Mouse (Mus musculus): ENCODE data around the gene Stn1.
A peak's percentile ranks its signal among the peaks of the same experiment; 100 is the strongest.

The Stn1 gene

GRCm38 (mm10) chr19:47545055-47545454 is 7.7 kb upstream of the Stn1 start:
- no peak for DNase-seq (ENCODE audit: low read depth, low spot score)

GRCm38 (mm10) chr19:47542441-47542840 is 5.1 kb upstream of the Stn1 start:
- DNase-seq (ENCODE audit: low read depth, low spot score) = no peak

- DNase-seq (ENCODE audit: low read depth, low spot score) = no peak
These were observed 1.5 kb upstream of the Stn1 start for GRCm38 (mm10) chr19:47538801-47539200.

DNA sequence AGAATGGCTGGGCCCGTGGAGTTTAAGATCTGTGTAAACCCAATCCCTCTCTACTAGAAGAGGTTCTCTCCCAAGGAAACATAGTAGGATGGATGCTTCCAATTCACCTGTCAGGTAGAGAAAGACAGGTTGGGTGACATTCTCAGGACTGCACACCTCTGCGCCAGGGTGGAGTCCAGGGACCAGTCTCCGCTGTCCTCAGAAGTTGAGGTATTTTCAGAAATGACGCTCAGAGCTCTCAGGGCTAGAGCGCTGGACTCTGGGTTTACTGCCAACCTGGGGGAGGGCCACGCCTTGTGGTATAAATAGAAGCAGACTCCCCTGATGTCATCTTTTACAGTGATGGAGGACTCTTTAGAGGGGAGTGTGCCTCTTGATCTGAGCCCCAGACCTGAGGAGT is 572 bp upstream of the Stn1 start:
- DNase-seq (ENCODE audit: low read depth, low spot score) = no peak

GRCm38 (mm10) chr19:47536521-47537299 is 597 bp downstream of the Stn1 start:
- DNase-seq (ENCODE audit: low read depth, low spot score) = peak; percentile 94

- DNase-seq (ENCODE audit: low read depth, low spot score) = no peak
These were observed 3.2 kb downstream of the Stn1 start for GRCm38 (mm10) chr19:47534131-47534530.

GRCm38 (mm10) chr19:47532449-47532848 is 4.9 kb downstream of the Stn1 start:
- DNase-seq (ENCODE audit: low read depth, low spot score) = no peak

- DNase-seq (ENCODE audit: low read depth, low spot score) = no peak
These were observed 6.0 kb downstream of the Stn1 start for GRCm38 (mm10) chr19:47531309-47531708.

DNA sequence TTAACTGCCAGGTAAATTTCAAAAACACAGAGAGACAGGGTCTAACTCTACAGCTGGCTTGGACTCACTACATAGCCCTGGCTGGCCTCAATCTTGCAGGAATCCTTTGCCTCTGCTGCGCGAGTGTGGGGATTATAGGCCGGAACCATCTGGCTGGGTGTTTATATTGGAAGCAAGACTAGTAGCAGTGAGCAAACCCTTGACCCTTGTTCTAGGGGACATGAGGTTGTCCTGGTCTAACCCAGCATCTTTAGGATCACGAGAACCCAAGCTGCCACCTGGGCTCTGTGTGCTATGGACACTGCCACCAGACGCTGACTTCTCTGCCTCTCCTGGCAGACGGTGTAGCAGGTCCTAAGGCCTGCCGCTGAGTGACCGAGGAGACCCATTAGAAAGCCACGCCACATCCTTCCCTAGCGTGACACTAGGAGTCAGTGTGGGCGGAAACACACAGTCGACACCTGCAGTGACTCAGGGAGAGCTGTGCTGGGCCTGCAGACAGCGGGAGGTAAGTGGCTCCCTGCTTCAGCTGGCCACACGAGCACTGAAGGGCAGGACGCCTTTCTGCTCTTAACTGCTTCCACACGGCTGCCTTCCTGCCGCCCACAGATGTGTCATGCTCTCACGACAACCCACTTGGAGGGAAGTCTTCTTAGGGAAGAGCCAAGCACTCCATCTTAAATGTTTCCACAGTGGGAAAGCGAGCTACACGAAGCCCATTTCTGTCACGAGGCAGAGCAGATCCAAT is 10.9 kb downstream of the Stn1 start:
- DNase-seq (ENCODE audit: low read depth, low spot score) = no peak

DNA sequence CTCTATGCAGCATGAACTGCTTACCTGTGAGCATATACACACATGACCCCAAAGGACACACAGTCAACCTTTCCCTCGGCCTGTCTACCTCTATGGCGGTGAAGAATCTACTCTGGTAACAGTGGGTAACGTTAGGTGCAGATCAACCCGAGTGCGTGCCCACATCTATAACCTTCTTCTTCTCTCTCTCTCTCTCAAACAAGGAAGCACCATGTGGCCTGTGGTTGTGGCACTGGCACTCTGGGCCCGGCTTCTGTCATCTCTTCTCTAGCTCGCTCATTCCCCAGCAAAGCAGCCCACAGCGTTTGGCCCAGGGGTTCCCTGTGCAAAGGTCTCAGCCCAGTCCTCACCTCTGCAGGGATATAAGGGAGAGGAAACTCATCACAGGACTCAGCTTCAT is 12.4 kb downstream of the Stn1 start:
- DNase-seq (ENCODE audit: low read depth, low spot score) = no peak

GRCm38 (mm10) chr19:47521403-47521802 is 15.9 kb downstream of the Stn1 start:
- no peak for DNase-seq (ENCODE audit: low read depth, low spot score)

DNA sequence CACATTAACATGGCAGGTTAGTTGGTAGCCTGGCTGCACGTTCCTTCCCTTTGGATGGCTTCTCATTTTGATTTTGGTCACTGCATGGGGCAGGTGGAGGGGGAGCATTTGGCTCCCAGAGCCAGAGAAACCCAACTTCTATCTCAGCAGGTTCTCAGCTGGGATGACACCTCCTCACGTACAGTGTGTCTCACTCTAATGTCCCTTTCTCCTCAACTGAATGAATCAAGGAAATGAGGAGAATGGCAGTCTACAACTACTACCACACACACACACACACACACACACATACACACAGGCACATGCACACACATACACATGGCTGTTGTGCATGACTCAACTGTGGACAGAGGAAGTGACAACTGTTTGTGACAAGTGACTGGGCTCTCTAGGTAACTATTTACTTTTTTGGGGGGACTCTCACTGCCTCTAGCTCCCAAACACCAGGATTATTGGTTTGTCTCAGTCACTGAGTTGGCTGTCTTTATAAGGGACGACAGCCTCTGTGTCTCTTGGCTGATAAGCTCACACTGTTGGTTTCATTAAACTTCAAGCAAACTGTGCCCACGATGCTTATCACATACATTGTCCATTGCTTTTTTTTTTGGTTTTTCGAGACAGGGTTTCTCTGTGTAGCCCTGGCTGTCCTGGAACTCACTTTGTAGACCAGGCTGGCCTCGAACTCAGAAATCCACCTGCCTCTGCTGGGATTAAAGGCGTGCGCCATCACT is 18.0 kb downstream of the Stn1 start:
- no peak for DNase-seq (ENCODE audit: low read depth, low spot score)

DNA sequence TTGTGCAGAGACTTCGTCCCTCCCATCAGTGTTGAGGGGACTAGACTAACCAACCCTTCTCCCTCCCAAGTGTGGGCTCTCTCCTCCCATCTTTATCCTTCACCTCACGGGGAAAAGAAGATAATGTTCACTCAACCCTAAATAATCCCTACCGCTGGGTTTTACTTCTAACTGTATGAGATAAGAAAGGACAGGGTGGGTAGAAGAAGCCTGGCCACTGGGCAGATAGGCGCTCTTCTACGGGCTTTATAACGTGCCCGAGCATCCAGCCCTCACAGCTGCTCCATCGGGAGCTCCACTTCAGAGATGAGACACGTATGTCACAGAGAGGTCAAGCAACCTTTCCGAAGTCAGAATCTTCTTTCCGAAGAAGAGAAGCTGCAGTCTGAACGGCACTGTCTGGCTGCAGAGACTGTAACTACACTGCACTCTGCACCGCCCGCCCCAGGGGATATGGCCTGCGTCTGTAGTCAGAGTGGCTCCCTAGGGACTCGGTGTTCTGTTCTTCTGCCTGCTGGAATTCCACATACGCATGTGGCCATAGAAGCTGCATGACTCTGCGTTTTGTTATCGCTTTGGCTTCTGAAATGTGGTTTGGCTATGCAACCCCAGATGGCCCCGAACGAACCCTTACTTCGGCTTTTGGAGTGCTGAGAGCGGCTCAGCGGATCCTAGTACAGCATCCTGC is 18.7 kb downstream of the Stn1 start:
- DNase-seq (ENCODE audit: low read depth, low spot score) = no peak

DNA sequence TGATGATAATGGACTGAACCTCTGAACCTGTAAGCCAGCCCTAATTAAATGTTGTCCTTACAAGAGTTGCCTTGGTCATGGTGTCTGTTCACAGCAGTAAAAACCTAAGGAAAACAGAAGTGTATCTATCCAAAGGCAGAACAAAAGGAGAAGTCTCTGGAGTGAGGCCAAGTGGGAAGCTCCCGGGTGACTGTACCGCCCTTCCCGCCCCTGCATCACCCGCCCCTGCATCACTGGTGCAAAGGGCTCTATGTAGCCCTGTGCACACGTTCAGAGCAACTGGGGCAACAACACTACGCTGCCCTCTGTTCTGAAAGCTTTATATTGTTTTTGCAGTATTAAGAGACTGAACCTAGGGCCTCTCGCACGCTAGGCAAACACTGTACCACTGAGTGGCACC is 19.7 kb downstream of the Stn1 start:
- DNase-seq (ENCODE audit: low read depth, low spot score) = no peak

DNA sequence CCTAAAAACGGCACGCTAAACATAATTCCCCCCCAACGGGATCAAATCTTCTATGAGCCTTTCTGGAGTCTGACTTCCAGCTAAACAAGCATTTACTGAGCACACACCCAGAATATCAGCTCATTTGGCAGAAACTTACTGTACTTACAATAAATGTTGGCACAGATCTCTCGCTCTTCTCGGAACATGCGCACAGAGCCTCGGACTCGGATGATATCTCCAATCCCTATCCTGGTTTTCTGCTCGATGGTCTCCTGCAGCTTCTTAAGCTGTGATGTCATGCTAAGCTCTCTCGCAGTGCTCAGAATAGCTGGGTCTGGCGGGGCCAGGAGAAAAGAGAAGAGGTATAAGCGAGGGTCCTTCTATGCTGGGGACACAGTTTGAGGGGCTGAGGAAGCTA is 20.4 kb downstream of the Stn1 start:
- no peak for DNase-seq (ENCODE audit: low read depth, low spot score)

DNA sequence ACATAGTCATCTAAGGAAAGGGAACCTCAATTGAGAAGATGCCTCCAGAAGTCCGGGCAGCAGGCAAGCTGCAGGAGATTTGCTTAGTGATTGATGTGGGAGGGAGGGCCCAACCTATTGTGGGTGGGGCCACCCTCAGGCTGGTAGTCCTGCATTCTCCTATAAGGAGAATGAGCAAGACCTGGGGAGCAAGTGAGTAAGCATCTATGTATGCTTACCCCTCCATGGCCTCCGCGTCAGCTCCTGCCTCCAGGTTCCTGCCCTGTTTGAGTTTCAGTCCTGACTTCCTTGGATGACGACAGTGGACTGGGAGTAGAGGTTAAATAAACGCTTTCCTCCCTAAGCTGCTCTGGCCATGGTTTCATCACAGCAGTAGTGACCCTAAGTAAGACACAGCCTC is 22.2 kb downstream of the Stn1 start:
- DNase-seq (ENCODE audit: low read depth, low spot score) = no peak

- DNase-seq (ENCODE audit: low read depth, low spot score) = no peak
These were observed 23.7 kb downstream of the Stn1 start for GRCm38 (mm10) chr19:47513618-47513897.

- DNase-seq (ENCODE audit: low read depth, low spot score) = no peak
These were observed 24.3 kb downstream of the Stn1 start for GRCm38 (mm10) chr19:47512794-47513617.

GRCm38 (mm10) chr19:47511958-47512357 is 25.3 kb downstream of the Stn1 start:
- no peak for DNase-seq (ENCODE audit: low read depth, low spot score)

GRCm38 (mm10) chr19:47511294-47511675 is 26.0 kb downstream of the Stn1 start:
- DNase-seq (ENCODE audit: low read depth, low spot score) = no peak
